Comparison of ENCODE assay signal across 9 mouse cellular contexts in the genomic region with DNA sequence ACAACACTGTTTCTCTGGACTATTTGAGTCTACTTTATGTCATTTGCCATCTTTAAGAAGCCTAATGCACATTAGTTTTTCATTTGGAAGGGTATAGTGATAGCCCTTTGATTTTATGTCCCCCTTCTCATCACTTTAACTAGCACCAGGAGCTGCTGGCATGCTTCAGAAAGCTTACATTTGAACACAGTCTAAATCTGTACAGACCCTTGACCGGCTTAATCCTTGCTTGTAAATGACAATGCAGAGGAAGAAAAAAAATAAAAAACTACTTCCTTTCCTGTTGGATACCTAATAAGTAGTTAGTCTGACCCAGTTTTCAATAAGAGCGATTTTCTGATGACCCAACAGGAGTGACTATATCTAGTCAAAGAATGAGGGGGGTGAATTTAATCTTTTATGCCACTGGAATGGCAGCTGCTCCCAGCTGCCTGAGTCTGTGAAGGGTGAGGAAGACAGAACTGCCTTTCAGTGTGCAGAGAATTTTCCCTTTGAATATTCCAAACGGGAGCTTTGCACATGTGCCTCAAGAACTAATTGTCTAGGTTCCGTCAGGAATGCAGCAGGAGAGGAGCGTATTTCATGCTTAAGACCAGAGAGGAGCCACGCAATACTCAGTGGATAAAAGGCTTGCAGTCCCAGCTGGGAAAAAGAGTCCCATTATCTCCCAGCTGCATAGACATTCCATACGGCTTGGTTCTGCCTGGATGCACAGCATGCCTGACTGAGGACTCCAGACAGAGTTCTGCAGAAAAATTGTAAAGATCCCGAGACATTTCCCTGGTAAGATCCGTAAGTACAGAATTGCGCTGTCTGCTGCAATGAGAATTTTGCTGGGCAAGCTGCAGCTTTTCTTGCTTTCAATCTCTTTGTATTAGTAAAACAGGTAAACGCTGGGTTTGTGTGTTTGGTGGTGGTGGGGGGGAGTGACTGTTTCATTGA. TPM values are rescaled to one million over a fixed set of nuclear protein-coding genes. Genes with fewer than 3 reads are reported as not detected.
A peak's percentile ranks its signal among the peaks of the same experiment; 100 is the strongest.
DNase-seq lines count a peak whose midpoint lies in the region; ATAC-seq and TF ChIP-seq lines count a peak whose summit lies in the region.
"Had no signal": no experiment of that assay in that cellular context is flagged by ENCODE, and none has a peak within 500 bp of the region (broad histone marks: within the 10 kb centered on the region; RNA-seq: fewer than 3 reads in every experiment).

A gene (plus strand): TSS at position 301 of the 942 bp plus-strand sequence.

- peak within 1 kb of the TSS; percentile 72 for H3K4me3 ChIP-seq in cortical plate, adult 2 months (ENCODE audit: insufficient read depth, low read length)
- peak within 1 kb of the TSS; percentile 35 for H3K4me3 ChIP-seq in hindbrain, embryonic 14.5 days (replicated peaks; ENCODE audit: low read length)
- 0 out of 2 replicates have a peak within 1 kb of the TSS, but pooled peaks have one; percentile 4 for H3K4me3 ChIP-seq in limb, embryonic 14.5 days (replicated peaks; ENCODE audit: low read length)
- H3K4me3 ChIP-seq in stomach, embryonic 16.5 days (replicated peaks; ENCODE audit: low read length): peak within 1 kb of the TSS; percentile 11; the same call in 1 of the 2 replicates
- H3K4me3 ChIP-seq in liver, postnatal 0 days (ENCODE audit: low read depth, low read length): no peak within 1 kb of the TSS
- H3K4me3 ChIP-seq in thymus, adult 2 months (ENCODE audit: control insufficient read depth, insufficient read depth, low read length): no peak within 1 kb of the TSS
- H3K4me3 ChIP-seq: limb, embryonic 12.5 days had no signal

- peak; percentile 47 for DNase-seq in cerebellum, adult 11 months
- peak; percentile 63 for DNase-seq in hindbrain, embryonic 14.5 days (ENCODE audit: low spot score)
- DNase-seq in limb, embryonic 14.5 days (ENCODE audit: low spot score): peak; percentile 19
- no peak for DNase-seq in liver, postnatal 0 days
- no peak for DNase-seq in kidney, adult 11 months
- DNase-seq in thymus, adult 2 months: no peak

- 15% methylated on average over 11 of the region's 11 CpGs for WGBS in hindbrain, embryonic 14.5 days
- 44% methylated on average over 11 of the region's 11 CpGs for WGBS in limb, embryonic 14.5 days
- 46% methylated on average over 11 of the region's 11 CpGs for WGBS in stomach, embryonic 16.5 days
- 79% methylated on average over 11 of the region's 11 CpGs for WGBS in liver, postnatal 0 days (ENCODE audit: insufficient replicate concordance)
- WGBS in thymus, adult 2 months: 89% methylated on average over 11 of the region's 11 CpGs

- H3K4me1 ChIP-seq in cortical plate, adult 2 months (ENCODE audit: control insufficient read depth, insufficient read depth, low read length): no peaks in the 10 kb centered on the region
- 0 out of 2 replicates have a peak, but pooled peaks cover 11% of the 10 kb centered on the region for H3K4me1 ChIP-seq in hindbrain, embryonic 14.5 days (replicated peaks; ENCODE audit: control insufficient read depth, insufficient read depth, low read length)
- H3K4me1 ChIP-seq in limb, embryonic 14.5 days (ENCODE audit: control insufficient read depth, insufficient read depth, low read length): no peaks in the 10 kb centered on the region
- H3K4me1 ChIP-seq in stomach, embryonic 16.5 days (ENCODE audit: control insufficient read depth, insufficient read depth, low read length): no peaks in the 10 kb centered on the region
- no peaks in the 10 kb centered on the region for H3K4me1 ChIP-seq in liver, postnatal 0 days (ENCODE audit: insufficient read depth)
- H3K4me1 ChIP-seq in thymus, adult 2 months (replicated peaks; ENCODE audit: control insufficient read depth, insufficient read depth, low read length): no peaks in the 10 kb centered on the region

- H3K27me3 ChIP-seq in hindbrain, embryonic 14.5 days (ENCODE audit: control insufficient read depth, insufficient read depth, low read length): no peaks in the 10 kb centered on the region
- no peaks in the 10 kb centered on the region for H3K27me3 ChIP-seq in limb, embryonic 14.5 days (ENCODE audit: control insufficient read depth, insufficient read depth, low read length)
- H3K27me3 ChIP-seq in stomach, embryonic 16.5 days (ENCODE audit: control insufficient read depth, insufficient read depth, low read length): no peaks in the 10 kb centered on the region
- no peaks in the 10 kb centered on the region for H3K27me3 ChIP-seq in liver, postnatal 0 days (ENCODE audit: insufficient read depth, low read length)
- no peaks in the 10 kb centered on the region for H3K27me3 ChIP-seq in thymus, adult 2 months (ENCODE audit: control insufficient read depth, insufficient read depth, low read length)
- H3K27me3 ChIP-seq: limb, embryonic 12.5 days had no signal

- H3K36me3 ChIP-seq in hindbrain, embryonic 14.5 days (replicated peaks; ENCODE audit: control insufficient read depth, insufficient read depth): no peaks in the 10 kb centered on the region
- H3K36me3 ChIP-seq in limb, embryonic 14.5 days (ENCODE audit: control insufficient read depth, insufficient read depth, low read length): no peaks in the 10 kb centered on the region
- no peaks in the 10 kb centered on the region for H3K36me3 ChIP-seq in stomach, embryonic 16.5 days (ENCODE audit: control insufficient read depth, insufficient read depth, low read length)
- no peaks in the 10 kb centered on the region for H3K36me3 ChIP-seq in liver, postnatal 0 days (replicated peaks; ENCODE audit: insufficient read depth, low read length)
- no peaks in the 10 kb centered on the region for H3K36me3 ChIP-seq in thymus, adult 2 months (ENCODE audit: control insufficient read depth, insufficient read depth, low read length)
- H3K36me3 ChIP-seq: limb, embryonic 12.5 days had no signal

- H3K4me2 ChIP-seq in hindbrain, embryonic 14.5 days (replicated peaks): peak within 1 kb of the TSS; percentile 53
- H3K4me2 ChIP-seq in limb, embryonic 14.5 days (replicated peaks; ENCODE audit: low read depth, low read length, severe bottlenecking): no peak within 1 kb of the TSS
- peak within 1 kb of the TSS; percentile 10 for H3K4me2 ChIP-seq in stomach, embryonic 16.5 days (ENCODE audit: low read depth, low read length)
- H3K4me2 ChIP-seq in liver, postnatal 0 days (ENCODE audit: low read depth, low read length): no peak within 1 kb of the TSS
- H3K4me2 ChIP-seq: limb, embryonic 12.5 days had no signal

- H3K9ac ChIP-seq in hindbrain, embryonic 14.5 days: peak within 1 kb of the TSS; percentile 61
- H3K9ac ChIP-seq in limb, embryonic 14.5 days (ENCODE audit: low read depth, low read length, severe bottlenecking): no peak within 1 kb of the TSS
- H3K9ac ChIP-seq in stomach, embryonic 16.5 days (ENCODE audit: low read length): no peak within 1 kb of the TSS
- H3K9ac ChIP-seq in liver, postnatal 0 days (replicated peaks): no peak within 1 kb of the TSS
- H3K9ac ChIP-seq: limb, embryonic 12.5 days had no signal

- H3K27ac ChIP-seq in cortical plate, adult 2 months (ENCODE audit: insufficient read depth, low read length): peak within 1 kb of the TSS; percentile 81; the same call in 1 of the 2 replicates
- H3K27ac ChIP-seq in hindbrain, embryonic 14.5 days: peak within 1 kb of the TSS; percentile 70
- no peak within 1 kb of the TSS for H3K27ac ChIP-seq in limb, embryonic 14.5 days (replicated peaks; ENCODE audit: low read depth, low read length)
- no peak within 1 kb of the TSS for H3K27ac ChIP-seq in stomach, embryonic 16.5 days (ENCODE audit: low read length)
- no peak within 1 kb of the TSS for H3K27ac ChIP-seq in liver, postnatal 0 days (ENCODE audit: low read depth)
- no peak within 1 kb of the TSS for H3K27ac ChIP-seq in thymus, adult 2 months (ENCODE audit: control insufficient read depth, insufficient read depth, low read length)
- H3K27ac ChIP-seq: limb, embryonic 12.5 days had no signal

- ATAC-seq in hindbrain, embryonic 14.5 days (ENCODE audit: low FRiP score): peak; percentile 82
- ATAC-seq in limb, embryonic 14.5 days (ENCODE audit: low FRiP score, low read depth): peak; percentile 62
- no peak for ATAC-seq in stomach, embryonic 16.5 days (ENCODE audit: insufficient read depth, low FRiP score)
- ATAC-seq in liver, postnatal 0 days: no peak

- TF ChIP-seq CTCF in cortical plate, adult 2 months (IDR thresholded peaks at IDR 0.05; ENCODE audit: extremely low read depth, insufficient read depth, low read length): no peak
- no peak for TF ChIP-seq CTCF in liver, postnatal 0 days (IDR thresholded peaks at IDR 0.05; ENCODE audit: low read depth)
- TF ChIP-seq CTCF in thymus, adult 2 months (IDR thresholded peaks at IDR 0.05; ENCODE audit: borderline replicate concordance, control insufficient read depth, extremely low read depth, insufficient read depth, low read length, poor library complexity): no peak

- TF ChIP-seq POLR2A in cortical plate, adult 2 months (IDR thresholded peaks at IDR 0.05; ENCODE audit: extremely low read depth, insufficient read depth, low read length): no peak
- TF ChIP-seq POLR2A in limb, embryonic 14.5 days (IDR thresholded peaks at IDR 0.05; ENCODE audit: borderline replicate concordance, extremely low read depth, insufficient read depth, insufficient read length): no peak
- TF ChIP-seq POLR2A in thymus, adult 2 months (IDR thresholded peaks at IDR 0.05; ENCODE audit: control insufficient read depth, extremely low read depth, insufficient read depth, low read length, poor library complexity): no peak

- no peak for TF ChIP-seq EP300 in liver, postnatal 0 days (IDR thresholded peaks at IDR 0.05; ENCODE audit: low read depth)

- no peaks in the 10 kb centered on the region for H3K9me3 ChIP-seq in hindbrain, embryonic 14.5 days (ENCODE audit: control insufficient read depth, low read length)
- H3K9me3 ChIP-seq in limb, embryonic 14.5 days (ENCODE audit: control insufficient read depth, low read length): no peaks in the 10 kb centered on the region
- no peaks in the 10 kb centered on the region for H3K9me3 ChIP-seq in stomach, embryonic 16.5 days (replicated peaks; ENCODE audit: control insufficient read depth, low read length)
- no peaks in the 10 kb centered on the region for H3K9me3 ChIP-seq in liver, postnatal 0 days (ENCODE audit: low read length)
- H3K9me3 ChIP-seq: limb, embryonic 12.5 days had no signal

RNA-seq across cellular contexts. Expression of the gene that starts here (rescaled TPM):
- polyA plus RNA-seq in cortical plate, adult 2 months (2012; rRNA removed): 14.3 and 14.8 TPM in 2 replicates
- 13.2 and 15.0 TPM in 2 replicates for polyA plus RNA-seq in hindbrain, embryonic 14.5 days (2014; fragmentation: Nextera tagmentation; extraction: Ambion mirVana)
- 0.46 and 0.64 TPM in 2 replicates for polyA plus RNA-seq in limb, embryonic 14.5 days (2012; rRNA removed)
- polyA plus RNA-seq in limb, embryonic 14.5 days (2014; fragmentation: Nextera tagmentation; extraction: Ambion mirVana): 0.56 and 0.61 TPM in 2 replicates
- 0.40 and 0.76 TPM in 2 replicates for polyA plus RNA-seq in stomach, embryonic 16.5 days (2015; fragmentation: Nextera tagmentation; extraction: Ambion mirVana)
- polyA plus RNA-seq in liver, postnatal 0 days (2015; fragmentation: Nextera tagmentation; extraction: Ambion mirVana): not detected in 2 replicates
- polyA plus RNA-seq in thymus, adult 2 months (2012; rRNA removed): not detected in 2 replicates
- polyA plus RNA-seq: limb, embryonic 12.5 days had no signal

Comparison
In these comparisons a context has a peak if more than half of its experiments do, and no peak if none do; other contexts are left out.
1. Peak in DNase-seq, ATAC-seq and H3K4me3 ChIP-seq in limb, embryonic 14.5 days; RNA of the gene not detected or under 1 TPM.
2. DNase-seq: peak in cerebellum, adult 11 months (single experiment) and hindbrain, embryonic 14.5 days (single experiment); none in liver, postnatal 0 days (single experiment), kidney, adult 11 months (single experiment) and thymus, adult 2 months (single experiment).
3. H3K27ac ChIP-seq: peak in cortical plate, adult 2 months (single experiment) and hindbrain, embryonic 14.5 days (single experiment); none in limb, embryonic 14.5 days (single experiment), stomach, embryonic 16.5 days (single experiment), liver, postnatal 0 days (single experiment) and thymus, adult 2 months (single experiment).
4. H3K4me3 ChIP-seq: peak in cortical plate, adult 2 months (single experiment), hindbrain, embryonic 14.5 days (single experiment) and stomach, embryonic 16.5 days (single experiment); none in liver, postnatal 0 days (single experiment) and thymus, adult 2 months (single experiment).
5. H3K4me2 ChIP-seq: peak in hindbrain, embryonic 14.5 days (single experiment) and stomach, embryonic 16.5 days (single experiment); none in limb, embryonic 14.5 days (single experiment) and liver, postnatal 0 days (single experiment).